Mouse (Mus musculus) liver, embryonic 13.5 days (tissue): ENCODE results near the gene Safb. TPM values are rescaled to one million over a fixed set of nuclear protein-coding genes. Genes with fewer than 3 reads are reported as not detected.
A peak's percentile ranks its signal among the peaks of the same experiment; 100 is the strongest.
"Not testable (repeated sequence)": the region's sequence is repeated elsewhere in the genome, so short reads cannot be mapped to it uniquely, and the experiment has no call there.

Experiments
- ATAC-seq: fragments of 200-750 bp; cut with Nextera tagmentation; 2 replicates; pipeline ENCODE4 v1.8.0; 2017; ENCODE audit warnings: low read depth, mild to moderate bottlenecking, moderate number of reproducible peaks, moderate library complexity
- DNase-seq: peaks from one replicate; pipeline ENCODE4 v3.0.0; 2022
- H3K27ac ChIP-seq: fragments of 300-500 bp; sonication (generic); 2 replicates; pipeline ENCODE4 v1.5.1; 2015; ENCODE audit warnings: moderate library complexity, mild to moderate bottlenecking, inconsistent platforms
- H3K27me3 ChIP-seq: fragments of 300-500 bp; sonication (generic); 2 replicates; pipeline ENCODE4 v1.6.1; 2015; ENCODE audit warnings: mild to moderate bottlenecking, inconsistent platforms
- H3K36me3 ChIP-seq: fragments of 300-500 bp; sonication (generic); 2 replicates; pipeline ENCODE4 v1.6.1; 2015; ENCODE audit warnings: mild to moderate bottlenecking, inconsistent platforms
- H3K4me1 ChIP-seq: fragments of 300-500 bp; sonication (generic); replicated peaks from 2 replicates; pipeline ENCODE4 v1.6.1; 2015; ENCODE audit warnings: inconsistent platforms
- H3K4me2 ChIP-seq: fragments of 300-500 bp; sonication (generic); 2 replicates; pipeline ENCODE4 v1.6.1; 2015; ENCODE audit warnings: inconsistent platforms, mild to moderate bottlenecking, moderate library complexity
- H3K4me3 ChIP-seq: fragments of 300-500 bp; sonication (generic); replicated peaks from 2 replicates; pipeline ENCODE4 v1.5.1; 2015; ENCODE audit warnings: mild to moderate bottlenecking, inconsistent platforms
- H3K9ac ChIP-seq: fragments of 300-500 bp; sonication (generic); 2 replicates; pipeline ENCODE4 v1.6.1; 2015; ENCODE audit warnings: mild to moderate bottlenecking, inconsistent platforms
- H3K9me3 ChIP-seq: fragments of 300-500 bp; sonication (generic); replicated peaks from 2 replicates; pipeline ENCODE4 v1.6.1; 2016; ENCODE audit warnings: inconsistent platforms
- WGBS: fragments of 180-500 bp; shearing (Covaris S2); methylation state at CpG from one replicate; pipeline ENCODE4 v1.1.7; 2015; ENCODE audit not compliant: insufficient replicate concordance; 5-methylcytosine and 5-hydroxymethylcytosine counted together
- polyA plus RNA-seq: library from polyadenylated mRNA; unstranded; fragments of >200 nt; fragmentation: Nextera tagmentation; extraction: Ambion mirVana; gene quantifications from 2 replicates; pipeline ENCODE4 v1.2.1, GENCODE M21; 2015

Gene Safb
- polyA plus RNA-seq, 1 experiment from 2014 or later = 44.4 TPM

GRCm38 (mm10) chr17:56626754-56627470 is 42.3 kb downstream of the Safb start, which contains the start of gene Lonp1:
Gene Lonp1, minus strand, starts transcription at chr17:56626887.
- Histone ChIP-seq H3K36me3 (peaks cover 31% of the 10 kb centered on the region), H3K4me1 (peaks cover 33% of the 10 kb centered on the region), H3K4me2 (peak within 1 kb of the TSS; percentile 94), H3K27ac (peak within 1 kb of the TSS; percentile 65), H3K4me3 (peak within 1 kb of the TSS; percentile 97), H3K27me3 (peaks cover 6% of the 10 kb centered on the region; the same call in 1 of the 2 replicates), H3K9ac (peak within 1 kb of the TSS; percentile 91), H3K9me3 (no peaks in the 10 kb centered on the region)
- peak; percentile 86 for ATAC-seq
- DNase-seq = peak; percentile 90
- WGBS = under 1% methylated on average over 51 of the region's 51 CpGs

GRCm38 (mm10) chr17:56627530-56628277 is 43.1 kb downstream of the Safb start, which contains the start of gene Catsperd:
Gene Catsperd, plus strand, starts transcription at chr17:56628143.
- ATAC-seq (peak; percentile 13; the same call in 1 of the 2 replicates), DNase-seq (no peak)
- Histone ChIP-seq H3K4me3 (peak within 1 kb of the TSS; percentile 97), H3K4me1 (peaks cover 33% of the 10 kb centered on the region), H3K27ac (peak within 1 kb of the TSS; percentile 58), H3K27me3 (peaks cover 6% of the 10 kb centered on the region; the same call in 1 of the 2 replicates), H3K4me2 (peak within 1 kb of the TSS; percentile 94), H3K36me3 (peaks cover 23% of the 10 kb centered on the region), H3K9me3 (no peaks in the 10 kb centered on the region), H3K9ac (peak within 1 kb of the TSS; percentile 58)
- WGBS = 12% methylated on average over 26 of the region's 26 CpGs

- ATAC-seq, H3K4me2 ChIP-seq, H3K27me3 ChIP-seq, H3K9ac ChIP-seq, H3K36me3 ChIP-seq, DNase-seq, H3K27ac ChIP-seq, H3K9me3 ChIP-seq, H3K4me3 ChIP-seq: not testable (repeated sequence)
- WGBS = 74% methylated on average over 27 of the region's 27 CpGs
- H3K4me1 ChIP-seq = peaks cover 27% of the 10 kb centered on the region
Observed at GRCm38 (mm10) chr17:56629800-56630781, 45.5 kb downstream of the Safb start.

GRCm38 (mm10) chr17:56631807-56632206 is 47.2 kb downstream of the Safb start:
- Histone ChIP-seq H3K36me3 (no peaks in the 10 kb centered on the region), H3K27ac (no peak overlapping the region), H3K9me3 (no peaks in the 10 kb centered on the region), H3K4me2 (no peak overlapping the region), H3K27me3 (peaks cover 6% of the 10 kb centered on the region; the same call in 1 of the 2 replicates), H3K9ac (no peak overlapping the region), H3K4me1 (peaks cover 14% of the 10 kb centered on the region), H3K4me3 (no peak overlapping the region)
- 53% methylated on average over 4 of the region's 4 CpGs for WGBS
- ATAC-seq = no peak
- DNase-seq = no peak

- no peak for ATAC-seq
- H3K4me1 ChIP-seq = no peaks in the 10 kb centered on the region
- H3K27ac ChIP-seq = no peak overlapping the region
- H3K4me2 ChIP-seq = no peak overlapping the region
- 61% methylated on average over 6 of the region's 6 CpGs for WGBS
- H3K36me3 ChIP-seq = no peaks in the 10 kb centered on the region
- H3K9me3 ChIP-seq = no peaks in the 10 kb centered on the region
- H3K27me3 ChIP-seq = peaks cover 4% of the 10 kb centered on the region; the same call in 1 of the 2 replicates
- H3K9ac ChIP-seq = no peak overlapping the region
- DNase-seq = no peak
- no peak overlapping the region for H3K4me3 ChIP-seq
Observed at GRCm38 (mm10) chr17:56634023-56634422, 49.4 kb downstream of the Safb start.

- no peak for ATAC-seq
- Histone ChIP-seq H3K9ac (no peak overlapping the region), H3K27me3 (0 out of 2 replicates have a peak, but pooled peaks cover 17% of the 10 kb centered on the region), H3K4me3 (no peak overlapping the region), H3K4me2 (no peak overlapping the region), H3K36me3 (no peaks in the 10 kb centered on the region), H3K27ac (no peak overlapping the region), H3K4me1 (no peaks in the 10 kb centered on the region), H3K9me3 (no peaks in the 10 kb centered on the region)
- no peak for DNase-seq
- WGBS = 61% methylated on average over 4 of the region's 4 CpGs
Observed at GRCm38 (mm10) chr17:56643237-56643636, 58.6 kb downstream of the Safb start.

- Histone ChIP-seq H3K9ac (no peak overlapping the region), H3K27ac (no peak overlapping the region), H3K4me3 (no peak overlapping the region), H3K4me2 (no peak overlapping the region), H3K27me3 (0 out of 2 replicates have a peak, but pooled peaks cover 15% of the 10 kb centered on the region), H3K4me1 (no peaks in the 10 kb centered on the region), H3K36me3 (no peaks in the 10 kb centered on the region), H3K9me3 (no peaks in the 10 kb centered on the region)
- 55% methylated on average over 11 of the region's 13 CpGs for WGBS
- ATAC-seq = no peak
- DNase-seq = no peak
Observed at GRCm38 (mm10) chr17:56647546-56647945, 62.9 kb downstream of the Safb start.

- H3K27me3 ChIP-seq = 0 out of 2 replicates have a peak, but pooled peaks cover 12% of the 10 kb centered on the region
- H3K9me3 ChIP-seq = no peaks in the 10 kb centered on the region
- H3K4me1 ChIP-seq = peaks cover 11% of the 10 kb centered on the region
- WGBS = 28% methylated on average over 10 of the region's 10 CpGs
- no peaks in the 10 kb centered on the region for H3K36me3 ChIP-seq
- ATAC-seq (peak; percentile 72), DNase-seq (no peak)
- H3K9ac ChIP-seq = no peak overlapping the region
- H3K4me3 ChIP-seq = no peak overlapping the region
- H3K4me2 ChIP-seq = no peak overlapping the region
- H3K27ac ChIP-seq = no peak overlapping the region
Observed at GRCm38 (mm10) chr17:56651801-56652200, 67.2 kb downstream of the Safb start.

GRCm38 (mm10) chr17:56654771-56655170 is 70.1 kb downstream of the Safb start:
- Histone ChIP-seq H3K27ac (no peak overlapping the region), H3K27me3 (0 out of 2 replicates have a peak, but pooled peaks cover 7% of the 10 kb centered on the region), H3K36me3 (no peaks in the 10 kb centered on the region), H3K9me3 (no peaks in the 10 kb centered on the region), H3K4me3 (no peak overlapping the region), H3K4me2 (no peak overlapping the region), H3K9ac (no peak overlapping the region), H3K4me1 (peaks cover 11% of the 10 kb centered on the region)
- ATAC-seq (no peak), DNase-seq (no peak)
- 49% methylated on average over 2 of the region's 2 CpGs for WGBS

- H3K36me3 ChIP-seq = no peaks in the 10 kb centered on the region
- DNase-seq (no peak), ATAC-seq (no peak)
- no peak overlapping the region for H3K9ac ChIP-seq
- H3K4me1 ChIP-seq = peaks cover 11% of the 10 kb centered on the region
- H3K9me3 ChIP-seq = no peaks in the 10 kb centered on the region
- no peak overlapping the region for H3K27ac ChIP-seq
- no peak overlapping the region for H3K4me2 ChIP-seq
- 0 out of 2 replicates have a peak, but pooled peaks cover 7% of the 10 kb centered on the region for H3K27me3 ChIP-seq
- H3K4me3 ChIP-seq = no peak overlapping the region
- WGBS = 73% methylated on average over 3 of the region's 3 CpGs
Observed at GRCm38 (mm10) chr17:56655311-56655710, 70.7 kb downstream of the Safb start.
